Comparison of ENCODE assay signal across 16 mouse cellular contexts in the genomic region with DNA sequence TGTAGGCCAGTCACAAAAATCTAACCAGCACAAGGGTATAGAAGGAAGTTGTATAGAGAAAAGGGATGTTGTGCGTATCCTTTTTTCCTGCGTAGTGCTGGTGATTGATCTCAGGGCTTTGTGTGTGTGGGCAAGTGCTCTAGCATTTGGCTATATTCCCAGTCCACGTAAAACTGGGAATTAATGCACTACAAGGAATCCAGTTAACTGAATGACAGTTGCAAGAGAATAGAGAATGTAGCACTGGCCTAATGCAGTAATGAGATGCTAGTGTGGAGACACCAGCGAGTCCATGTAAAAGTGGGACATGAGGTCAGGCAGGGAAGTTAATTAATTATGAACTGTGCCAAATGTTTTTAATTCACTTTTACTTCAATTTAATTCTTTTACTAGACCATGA. TPM values are rescaled to one million over a fixed set of nuclear protein-coding genes. Genes with fewer than 3 reads are reported as not detected.
DNase-seq lines count a peak whose midpoint lies in the region; ATAC-seq lines count a peak whose summit lies in the region.
"Had no signal": no experiment of that assay in that cellular context is flagged by ENCODE, and none has a peak within 500 bp of the region (broad histone marks: within the 10 kb centered on the region; RNA-seq: fewer than 3 reads in every experiment).

No protein-coding gene starts in this region.

- peak; percentile 35 for DNase-seq in heart, adult 11 months
- DNase-seq in heart, adult 8-10 months (ENCODE audit: low spot score) = no peak
- DNase-seq in kidney, adult 9 months = peak; percentile 14
- no peak for DNase-seq in kidney, postnatal 4 days
- DNase-seq in retina, postnatal 1 day = peak; percentile 2
- no peak for DNase-seq in retina, embryonic 14.5 days (ENCODE audit: low spot score)
- DNase-seq: adrenal gland, postnatal 10 days; cerebellum, adult 11-12 months; cerebellum, adult 9-10 months; cerebellum, postnatal 25 days; gastrocnemius, postnatal 36 days; heart, adult 18-20 months; heart, postnatal 36 days; kidney, adult 11 months had no signal

- ATAC-seq in frontal cortex, adult (ENCODE audit: low TSS enrichment) = no peak
- ATAC-seq: hindbrain, embryonic 16.5 days had no signal

RNA-seq across cellular contexts. Expression of gene Ppme1, which starts 30.6 kb away (rescaled TPM):
- 10 to 100 TPM; 36.0 to 38.6 (median 36.9) TPM for total RNA-seq in heart, adult 8-10 months (2022)

RNA-seq across cellular contexts. Expression of gene C2cd3, which starts 30.7 kb away (rescaled TPM):
- 1 to 10 TPM; 7.5 to 9.7 (median 8.5) TPM for total RNA-seq in heart, adult 8-10 months (2022)

Comparison
In these comparisons a context has a peak if more than half of its experiments do, and no peak if none do; other contexts are left out.
1. DNase-seq: peak in heart, adult 11 months (single experiment), kidney, adult 9 months (single experiment) and retina, postnatal 1 day (single experiment); none in heart, adult 8-10 months (single experiment), kidney, postnatal 4 days (0 of 2) and retina, embryonic 14.5 days (single experiment).